Mouse (Mus musculus) leukemia stem cell, adult 10-12 weeks (primary cell): ENCODE results near the gene Pcolce2. TPM values are rescaled to one million over a fixed set of nuclear protein-coding genes. Genes with fewer than 3 reads are reported as not detected.

Experiments
- polyA plus RNA-seq: library from polyadenylated mRNA; stranded (reverse); fragments of >175 nt; gene quantifications from 2 replicates; pipeline ENCODE4 v1.2.3, GENCODE M21; 2012; ENCODE audit warnings: low replicate concordance

The Pcolce2 gene
- polyA plus RNA-seq: 0.28 and 0.60 TPM in 2 replicates

DNA sequence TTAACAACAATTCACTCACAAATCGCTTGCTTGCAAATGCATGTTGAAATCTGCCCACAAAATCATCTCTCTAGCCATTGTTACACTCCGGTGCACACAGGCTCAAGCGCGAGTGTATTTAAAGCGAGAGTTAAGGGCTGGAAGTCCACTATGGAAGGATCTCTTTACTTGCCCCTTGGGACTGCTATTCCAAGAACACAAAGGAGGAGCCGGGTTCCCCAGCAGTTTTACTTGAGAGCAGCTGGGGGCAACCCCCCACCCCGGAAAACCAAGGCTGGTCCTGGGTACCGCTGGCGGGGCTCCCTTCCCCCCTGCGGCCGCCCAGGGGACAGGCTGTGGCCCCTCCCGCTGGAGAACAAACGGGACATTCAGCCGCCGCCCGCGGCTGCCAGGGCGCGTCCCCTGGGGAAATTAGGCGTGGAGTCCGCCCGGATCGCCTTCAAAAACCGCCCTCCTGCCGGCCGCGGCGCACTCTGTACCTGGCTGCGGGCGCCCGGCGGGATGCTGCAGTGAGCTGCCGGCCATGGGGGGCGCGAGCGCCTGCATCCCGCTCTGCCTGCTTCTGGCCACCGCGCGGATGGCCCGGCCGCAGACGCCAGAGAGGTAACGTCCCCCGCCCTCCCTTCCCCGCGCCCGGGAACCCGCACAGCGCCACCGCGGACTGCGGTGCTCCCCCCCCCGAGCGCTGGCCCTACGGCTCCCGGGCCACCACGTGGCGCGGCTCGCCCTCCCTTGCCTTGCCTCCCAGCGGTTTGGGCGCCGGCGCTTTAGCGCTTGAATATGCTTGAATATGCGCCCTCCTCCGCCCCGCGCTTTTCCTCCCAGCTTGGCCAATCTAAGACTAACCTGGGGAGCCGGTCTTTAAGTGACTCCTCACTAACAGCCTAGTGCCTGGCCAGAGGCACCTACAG, at the start of gene Pcolce2:
Gene Pcolce2 (plus strand): TSS at position 331 of the 911 bp plus-strand sequence.

Other genes starting within 250 kb of the Pcolce2 start
- gene Chst2, start 230.9 kb upstream of the Pcolce2 start, polyA plus RNA-seq: 0.97 and 1.6 TPM in 2 replicates
- gene U2surp, start 125.6 kb upstream of the Pcolce2 start, polyA plus RNA-seq: 1.1 and 4.8 TPM in 2 replicates
- gene Paqr9, start 77.9 kb upstream of the Pcolce2 start, polyA plus RNA-seq: 37.4 and 70.2 TPM in 2 replicates
- gene Trpc1, start 112.8 kb downstream of the Pcolce2 start, polyA plus RNA-seq: 0.30 and 0.71 TPM in 2 replicates
- 0.06 TPM in 1 of 2 replicates, not detected in the other for gene Pls1, start 207.7 kb downstream of the Pcolce2 start, polyA plus RNA-seq
- 0.91 and 1.8 TPM in 2 replicates for gene Atr, start 220.0 kb downstream of the Pcolce2 start, polyA plus RNA-seq